Mouse (Mus musculus) adrenal gland, adult 18-20 months (tissue): ENCODE measurements around the gene Pla2g12a. TPM values are rescaled to one million over a fixed set of nuclear protein-coding genes. Genes with fewer than 3 reads are reported as not detected.

Source experiments
- total RNA-seq, 2 experiments: library from RNA; stranded (reverse); gene quantifications; 1 replicate in 1 of 2; 2 replicates in 1 of 2; pipeline ENCODE4 v1.2.3; 2021

The Pla2g12a gene
- total RNA-seq, 2 experiments from 2014 or later: 44.9 to 49.5 TPM

Other genes starting within 250 kb of the Pla2g12a start
- under 1 TPM; 0.42 to 0.53 TPM for gene Egf, start 123.3 kb upstream of the Pla2g12a start, total RNA-seq
- not detected for gene Lrit3, start 74.6 kb upstream of the Pla2g12a start, total RNA-seq
- not detected for gene Rrh, start 56.0 kb upstream of the Pla2g12a start, total RNA-seq
- 10 to 100 TPM; 55.6 to 57.8 TPM for gene Gar1, start 47.2 kb upstream of the Pla2g12a start, total RNA-seq
- gene Cfi, start 42.7 kb upstream of the Pla2g12a start, total RNA-seq: under 1 TPM in 1 of 2 experiments, not detected in 1; 0.30 TPM
- 10 to 100 TPM; 20.2 to 39.4 TPM for gene Casp6, start 22.8 kb downstream of the Pla2g12a start, total RNA-seq
- 10 to 100 TPM in 1 of 2 experiments, 1 to 10 TPM in 1; 7.7 to 13.1 TPM for gene Mcub, start 91.6 kb downstream of the Pla2g12a start, total RNA-seq
- 10 to 100 TPM; 58.3 to 70.0 TPM for gene Sec24b, start 182.9 kb downstream of the Pla2g12a start, total RNA-seq